Mouse (Mus musculus): ENCODE results near the gene Pirb.
"Not testable (repeated sequence)": the region's sequence is repeated elsewhere in the genome, so short reads cannot be mapped to it uniquely, and the experiment has no call there.

Gene Pirb

GRCm38 (mm10) chr7:3720268-3720667 is at the start of gene Pirb:
Gene Pirb (minus strand): TSS chr7:3720391.
- peak in 1 of 2 experiments; percentile 11 for DNase-seq

- DNase-seq: not testable (repeated sequence)
These were observed 12.5 kb upstream of the Pirb start for GRCm38 (mm10) chr7:3732675-3733074.

GRCm38 (mm10) chr7:3725459-3725858 is 5.3 kb upstream of the Pirb start:
- not testable (repeated sequence) for DNase-seq

GRCm38 (mm10) chr7:3715249-3715648 is 4.9 kb downstream of the Pirb start:
- peak in 1 of 2 experiments; percentile 7 for DNase-seq

GRCm38 (mm10) chr7:3712264-3712942 is 7.8 kb downstream of the Pirb start:
- peak in 1 of 2 experiments; percentile 31 for DNase-seq

GRCm38 (mm10) chr7:3709000-3709399 is 11.2 kb downstream of the Pirb start:
- peak in 1 of 2 experiments; percentile 6 for DNase-seq

GRCm38 (mm10) chr7:3708447-3708980 is 11.7 kb downstream of the Pirb start:
- DNase-seq: peak in 1 of 2 experiments; percentile 6

GRCm38 (mm10) chr7:3707568-3708413 is 12.4 kb downstream of the Pirb start:
- DNase-seq: peak in 1 of 2 experiments; percentile 20

- DNase-seq: no peak
These were observed 13.2 kb downstream of the Pirb start for GRCm38 (mm10) chr7:3707027-3707426.

- DNase-seq: peak in 1 of 2 experiments; percentile 22
These were observed 13.8 kb downstream of the Pirb start for GRCm38 (mm10) chr7:3706343-3706934.

- DNase-seq: peak in 1 of 2 experiments; percentile 25
These were observed 14.3 kb downstream of the Pirb start for GRCm38 (mm10) chr7:3705911-3706310.

GRCm38 (mm10) chr7:3705461-3705860 is 14.7 kb downstream of the Pirb start:
- peak in 1 of 2 experiments; percentile 30 for DNase-seq

GRCm38 (mm10) chr7:3704475-3704874 is 15.7 kb downstream of the Pirb start:
- DNase-seq: no peak

- DNase-seq: peak; percentile 98
These were observed 16.2 kb downstream of the Pirb start, which contains the start of gene Rps9 for GRCm38 (mm10) chr7:3703879-3704441. Gene Rps9 (plus strand): TSS chr7:3703993.

- no peak for DNase-seq
These were observed 16.9 kb downstream of the Pirb start for GRCm38 (mm10) chr7:3703148-3703878.

- DNase-seq: no peak
These were observed 21.7 kb downstream of the Pirb start for GRCm38 (mm10) chr7:3698471-3698870.

- peak in 1 of 2 experiments; percentile 47 for DNase-seq
These were observed 25.3 kb downstream of the Pirb start for GRCm38 (mm10) chr7:3694949-3695305.

- peak; percentile 78 to 88 for DNase-seq
These were observed 25.9 kb downstream of the Pirb start for GRCm38 (mm10) chr7:3694076-3694948.

- DNase-seq: no peak
These were observed 26.4 kb downstream of the Pirb start for GRCm38 (mm10) chr7:3693809-3694075.

GRCm38 (mm10) chr7:3692987-3693808 is 27.0 kb downstream of the Pirb start, which contains the start of gene Mboat7:
Gene Mboat7 (minus strand): TSS chr7:3693523.
- DNase-seq: peak; percentile 99

Measured in kidney, postnatal 25 days (tissue).